Comparison of ENCODE assay signal across 8 mouse cellular contexts in the genomic region with DNA sequence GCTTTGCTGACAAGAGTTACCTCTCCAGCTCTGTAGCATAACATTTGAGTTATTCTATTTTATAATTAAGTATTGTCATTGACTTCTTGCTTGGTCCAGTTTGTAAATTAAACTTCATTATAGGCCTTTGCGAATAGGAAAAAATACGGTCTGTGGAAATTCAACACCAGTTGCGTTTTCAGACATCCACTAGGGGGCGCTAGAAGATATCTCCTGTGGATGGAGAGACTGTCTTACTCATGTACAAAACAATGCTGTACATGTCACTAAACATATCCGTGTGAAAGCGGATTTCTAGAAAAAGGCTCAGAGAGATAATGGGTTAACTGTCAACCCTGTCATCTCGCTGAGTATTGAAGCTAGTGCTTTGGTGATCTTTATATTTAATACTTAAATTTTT. TPM values are rescaled to one million over a fixed set of nuclear protein-coding genes. Genes with fewer than 3 reads are reported as not detected.
DNase-seq lines count a peak whose midpoint lies in the region; ATAC-seq lines count a peak whose summit lies in the region.

No protein-coding gene starts in this region.

- H3K4me1 ChIP-seq in liver, embryonic 12.5 days, result peaks cover 1% of the 10 kb centered on the region

- no peak overlapping the region for H3K27ac ChIP-seq in liver, embryonic 12.5 days

- DNase-seq in cerebellum, postnatal 10 days, result peak; percentile 72 to 86
- peak; percentile 30 for DNase-seq in liver
- peak; percentile 56 for DNase-seq in T-cell, adult 2 months (ENCODE audit: low spot score)
- DNase-seq in heart, postnatal 4 days, result peak; percentile 60
- peak; percentile 54 to 72 for DNase-seq in natural killer cell, adult 2 months (ENCODE audit: low spot score in 2 of 2)

- H3K4me3 ChIP-seq in liver, embryonic 12.5 days, result no peak overlapping the region

- 25% methylated on average over 7 of the region's 7 CpGs for WGBS in liver, embryonic 12.5 days (ENCODE audit: insufficient replicate concordance)

- H3K4me2 ChIP-seq in liver, embryonic 12.5 days, result no peak overlapping the region

- no peaks in the 10 kb centered on the region for H3K36me3 ChIP-seq in liver, embryonic 12.5 days

- no peaks in the 10 kb centered on the region for H3K27me3 ChIP-seq in liver, embryonic 12.5 days (replicated peaks)

- ATAC-seq in cerebellum, adult (ENCODE audit: insufficient number of reproducible peaks, low FRiP score, low TSS enrichment), result no peak
- no peak for ATAC-seq in liver, embryonic 12.5 days
- ATAC-seq in inflammation-experienced regulatory T-cells, adult 6 months, result no peak

- H3K9ac ChIP-seq in liver, embryonic 12.5 days, result no peak overlapping the region

- no peaks in the 10 kb centered on the region for H3K9me3 ChIP-seq in liver, embryonic 12.5 days (replicated peaks)

RNA-seq across cellular contexts. Expression of gene Gm525, which starts 11.0 kb away (rescaled TPM):
- not detected in 2 replicates for polyA plus RNA-seq in liver, embryonic 12.5 days (2016; fragmentation: Nextera tagmentation; extraction: Ambion mirVana)
- not detected for total RNA-seq in heart, postnatal 4 days (2021)
- polyA plus RNA-seq in inflammation-experienced regulatory T-cells, adult 6 months (2017; shearing (Covaris generic)), result not detected

RNA-seq across cellular contexts. Expression of gene Dgke, which starts 18.0 kb away (rescaled TPM):
- 1.6 and 1.7 TPM in 2 replicates for polyA plus RNA-seq in liver, embryonic 12.5 days (2016; fragmentation: Nextera tagmentation; extraction: Ambion mirVana)
- 10 to 100 TPM; 12.4 to 13.6 TPM for total RNA-seq in heart, postnatal 4 days (2021)
- polyA plus RNA-seq in inflammation-experienced regulatory T-cells, adult 6 months (2017; shearing (Covaris generic)), result 1 to 10 TPM; 3.8 to 7.0 (median 3.9) TPM
